Mouse (Mus musculus) hindbrain, embryonic 16.5 days (tissue): ENCODE measurements around the gene B4galt2. TPM values are rescaled to one million over a fixed set of nuclear protein-coding genes. Genes with fewer than 3 reads are reported as not detected.
A peak's percentile ranks its signal among the peaks of the same experiment; 100 is the strongest.

Experiments
- ATAC-seq: fragments of 200-750 bp; cut with Nextera tagmentation; 2 replicates; pipeline ENCODE4 v1.8.0; 2017; ENCODE audit warnings: moderate TSS enrichment, moderate library complexity
- H3K27ac ChIP-seq: fragments of 300-500 bp; sonication (generic); 2 replicates; pipeline ENCODE4 v1.5.1; 2014; ENCODE audit warnings: low read depth, mild to moderate bottlenecking, control low read depth, low read length, moderate library complexity
- H3K27me3 ChIP-seq: fragments of 300-500 bp; sonication (generic); replicated peaks from 2 replicates; pipeline ENCODE4 v1.6.1; 2014; ENCODE audit warnings: low read length; ENCODE audit not compliant: control insufficient read depth, insufficient read depth
- H3K36me3 ChIP-seq: fragments of 300-500 bp; sonication (generic); 2 replicates; pipeline ENCODE4 v1.6.1; 2014; ENCODE audit warnings: mild to moderate bottlenecking, low read length, moderate library complexity, mixed read lengths; ENCODE audit not compliant: control insufficient read depth, insufficient read depth
- H3K4me1 ChIP-seq: fragments of 300-500 bp; sonication (generic); 2 replicates; pipeline ENCODE4 v1.6.1; 2014; ENCODE audit warnings: low read depth, low read length; ENCODE audit not compliant: control insufficient read depth, insufficient read depth
- H3K4me2 ChIP-seq: fragments of 300-500 bp; sonication (generic); 2 replicates; pipeline ENCODE4 v1.6.1; 2014; ENCODE audit warnings: mild to moderate bottlenecking, low read length, control low read depth, moderate library complexity
- H3K4me3 ChIP-seq: fragments of 300-500 bp; sonication (generic); 2 replicates; pipeline ENCODE4 v1.5.1; 2014; ENCODE audit warnings: mild to moderate bottlenecking, low read length, control low read depth, moderate library complexity
- H3K9ac ChIP-seq: fragments of 300-500 bp; sonication (generic); 2 replicates; pipeline ENCODE4 v1.6.1; 2014; ENCODE audit warnings: low read depth, mild to moderate bottlenecking, control low read depth, low read length, moderate library complexity
- H3K9me3 ChIP-seq: fragments of 300-500 bp; sonication (generic); 2 replicates; pipeline ENCODE4 v1.6.1; 2014; ENCODE audit warnings: mild to moderate bottlenecking, low read length, moderate library complexity; ENCODE audit not compliant: control insufficient read depth
- WGBS: fragments of 180-500 bp; shearing (Covaris S2); extraction: QIAGEN DNeasy Blood & Tissue Kit; methylation state at CpG from one replicate; pipeline ENCODE4 v1.1.7; 2014; 5-methylcytosine and 5-hydroxymethylcytosine counted together
- polyA plus RNA-seq: library from polyadenylated mRNA; unstranded; fragments of >200 nt; fragmentation: Nextera tagmentation; extraction: Ambion mirVana; gene quantifications from 2 replicates; pipeline ENCODE4 v1.2.1, GENCODE M21; 2015

B4galt2 gene
- polyA plus RNA-seq, 1 experiment from 2014 or later = 64.4 TPM

DNA sequence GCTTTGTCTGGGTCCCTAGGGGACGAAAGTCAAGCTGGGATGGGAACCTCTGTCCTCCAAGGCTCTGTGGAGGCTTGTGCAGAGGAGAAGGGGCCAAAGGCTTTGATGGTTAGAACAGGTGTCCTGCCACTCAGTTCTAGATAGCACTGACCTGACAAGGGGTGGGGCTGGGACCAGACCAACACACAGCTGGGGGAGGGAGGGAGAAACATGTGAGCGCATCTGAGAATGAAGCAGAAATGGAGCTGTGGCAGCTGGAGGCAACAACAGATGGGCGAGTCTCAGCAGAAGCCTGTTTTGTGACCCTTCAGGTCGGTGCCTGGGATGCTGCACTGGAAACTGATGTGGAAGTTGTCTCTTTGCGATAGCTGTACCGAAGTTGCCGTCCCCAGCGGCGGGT is 14.0 kb downstream of the B4galt2 start:
- Histone ChIP-seq H3K9ac (no peak overlapping the region), H3K9me3 (no peaks in the 10 kb centered on the region), H3K36me3 (peaks cover 7% of the 10 kb centered on the region), H3K4me2 (no peak overlapping the region), H3K4me3 (no peak overlapping the region), H3K27me3 (no peaks in the 10 kb centered on the region), H3K27ac (no peak overlapping the region), H3K4me1 (peaks cover 11% of the 10 kb centered on the region; the same call in 1 of the 2 replicates)
- 60% methylated on average over 9 of the region's 9 CpGs for WGBS
- ATAC-seq = peak; percentile 1; the same call in 1 of the 2 replicates

DNA sequence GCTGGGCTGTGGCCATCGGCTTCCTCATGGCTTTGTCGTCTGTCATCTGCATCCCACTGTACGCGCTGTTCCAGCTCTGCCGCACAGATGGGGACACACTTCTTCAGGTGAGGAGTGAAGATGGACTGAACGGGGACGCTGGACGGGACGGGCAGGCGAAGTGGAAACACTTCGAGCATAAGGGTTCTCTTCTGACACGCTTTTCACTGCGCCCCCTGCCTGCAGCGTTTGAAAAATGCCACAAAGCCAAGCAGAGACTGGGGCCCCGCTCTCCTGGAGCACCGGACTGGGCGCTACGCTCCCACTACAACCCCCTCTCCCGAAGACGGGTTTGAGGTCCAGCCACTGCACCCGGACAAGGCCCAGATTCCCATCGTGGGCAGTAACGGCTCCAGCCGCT is 15.5 kb downstream of the B4galt2 start:
- no peak overlapping the region for H3K4me3 ChIP-seq
- no peak for ATAC-seq
- peak overlapping the region; percentile 32; the same call in 1 of the 2 replicates for H3K9ac ChIP-seq
- H3K27ac ChIP-seq = no peak overlapping the region
- H3K27me3 ChIP-seq = no peaks in the 10 kb centered on the region
- H3K4me1 ChIP-seq = peaks cover 11% of the 10 kb centered on the region; the same call in 1 of the 2 replicates
- H3K9me3 ChIP-seq = no peaks in the 10 kb centered on the region
- H3K4me2 ChIP-seq = 0 out of 2 replicates have a peak overlapping the region, but pooled peaks have one; percentile 11
- H3K36me3 ChIP-seq = peaks cover 3% of the 10 kb centered on the region; the same call in 1 of the 2 replicates
- 16% methylated on average over 24 of the region's 24 CpGs for WGBS

DNA sequence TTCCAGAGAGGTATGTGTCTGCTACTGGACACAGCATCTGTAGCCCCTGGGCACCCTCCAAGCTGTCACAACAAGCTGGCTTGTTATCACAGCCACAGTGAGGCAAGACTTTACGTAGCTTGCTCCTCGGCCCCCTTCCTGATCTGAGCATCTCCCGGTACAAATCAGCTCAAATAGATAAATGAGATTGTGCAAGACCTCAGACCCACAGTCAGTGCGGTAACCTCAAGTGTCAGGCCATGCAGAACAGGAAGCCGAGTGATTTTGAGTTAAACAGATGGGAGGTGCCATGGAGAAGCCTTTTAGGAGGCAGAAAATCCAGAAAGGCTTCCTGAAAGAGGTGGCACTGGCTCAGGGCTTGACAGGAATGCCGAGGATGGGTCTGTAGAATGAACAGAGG is 16.3 kb downstream of the B4galt2 start:
- no peaks in the 10 kb centered on the region for H3K9me3 ChIP-seq
- WGBS = 73% methylated on average over 6 of the region's 6 CpGs
- no peak for ATAC-seq
- H3K36me3 ChIP-seq = peaks cover 3% of the 10 kb centered on the region; the same call in 1 of the 2 replicates
- H3K4me2 ChIP-seq = no peak overlapping the region
- H3K27me3 ChIP-seq = no peaks in the 10 kb centered on the region
- no peak overlapping the region for H3K4me3 ChIP-seq
- no peak overlapping the region for H3K9ac ChIP-seq
- no peak overlapping the region for H3K27ac ChIP-seq
- H3K4me1 ChIP-seq = peaks cover 11% of the 10 kb centered on the region; the same call in 1 of the 2 replicates

DNA sequence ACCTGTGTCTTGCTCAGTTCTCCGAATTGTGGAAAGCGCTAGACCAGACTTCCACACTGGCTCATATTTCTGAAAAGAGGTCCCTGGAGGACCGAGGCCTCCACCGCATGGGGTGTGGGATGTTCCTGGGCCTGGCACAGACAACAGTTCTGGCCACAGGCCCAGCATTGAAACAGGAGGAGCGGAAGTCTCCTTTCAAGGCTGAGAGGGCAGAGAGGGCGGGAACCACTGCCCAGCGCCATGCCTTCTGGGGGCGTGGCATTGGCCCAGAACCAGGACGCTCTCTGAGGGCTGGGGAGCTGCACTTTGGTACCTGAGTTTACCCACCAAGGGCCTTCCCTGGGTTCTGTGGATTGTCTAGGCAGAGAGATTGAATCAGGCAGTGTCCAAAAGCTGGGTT is 17.2 kb downstream of the B4galt2 start:
- peaks cover 11% of the 10 kb centered on the region; the same call in 1 of the 2 replicates for H3K4me1 ChIP-seq
- no peaks in the 10 kb centered on the region for H3K36me3 ChIP-seq
- H3K9me3 ChIP-seq = no peaks in the 10 kb centered on the region
- no peaks in the 10 kb centered on the region for H3K27me3 ChIP-seq
- H3K9ac ChIP-seq = no peak overlapping the region
- H3K4me2 ChIP-seq = no peak overlapping the region
- ATAC-seq = peak; percentile 38; the same call in 1 of the 2 replicates
- H3K27ac ChIP-seq = peak overlapping the region; percentile 7; the same call in 1 of the 2 replicates
- H3K4me3 ChIP-seq = no peak overlapping the region
- 52% methylated on average over 9 of the region's 9 CpGs for WGBS

DNA sequence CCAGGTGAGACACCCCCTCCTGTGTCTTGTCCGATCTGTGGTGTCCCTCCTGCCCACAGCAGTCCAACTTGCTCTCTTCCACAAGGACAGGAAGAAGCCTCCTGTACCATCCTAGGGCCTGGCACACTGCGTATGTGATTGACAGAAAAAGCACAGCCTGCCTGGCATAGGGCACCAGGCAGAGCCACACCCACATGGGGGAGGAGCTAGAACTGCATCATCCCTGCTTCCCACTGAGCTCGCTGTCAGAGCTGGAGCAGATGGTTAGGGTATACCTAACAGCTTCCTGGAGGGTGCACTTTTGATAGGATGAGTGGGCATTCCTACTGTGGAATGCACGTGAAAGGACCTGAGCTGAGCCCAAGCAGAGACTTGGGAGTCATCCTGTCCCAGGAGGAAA is 20.5 kb downstream of the B4galt2 start:
- no peak overlapping the region for H3K27ac ChIP-seq
- no peak overlapping the region for H3K4me3 ChIP-seq
- H3K4me2 ChIP-seq = no peak overlapping the region
- H3K36me3 ChIP-seq = no peaks in the 10 kb centered on the region
- H3K4me1 ChIP-seq = peaks cover 8% of the 10 kb centered on the region; the same call in 1 of the 2 replicates
- H3K9me3 ChIP-seq = no peaks in the 10 kb centered on the region
- 21% methylated on average over 4 of the region's 4 CpGs for WGBS
- H3K9ac ChIP-seq = no peak overlapping the region; the same call in 1 of the 2 replicates
- ATAC-seq = peak; percentile 67
- no peaks in the 10 kb centered on the region for H3K27me3 ChIP-seq

DNA sequence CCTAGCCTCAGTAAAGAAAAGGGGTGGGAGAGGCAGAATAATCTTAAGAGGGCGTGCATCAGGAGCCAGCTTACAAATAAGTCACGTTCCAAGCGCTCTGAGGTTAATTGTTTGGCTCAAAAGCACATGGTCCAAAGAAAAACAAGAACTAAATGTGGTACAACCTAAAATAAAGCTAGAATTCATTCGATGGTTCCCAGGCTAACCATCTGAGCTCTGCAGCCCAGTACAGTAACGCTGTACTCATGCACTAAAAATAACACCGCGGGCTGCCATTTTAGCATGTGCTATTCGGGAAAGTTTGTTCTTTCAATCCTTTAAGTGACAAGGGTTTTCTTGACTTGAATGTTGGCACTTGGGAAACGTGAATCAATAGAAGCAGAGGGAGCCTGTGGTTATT is 22.7 kb downstream of the B4galt2 start:
- H3K27me3 ChIP-seq = no peaks in the 10 kb centered on the region
- no peak overlapping the region for H3K9ac ChIP-seq
- no peak for ATAC-seq
- H3K4me2 ChIP-seq = no peak overlapping the region
- WGBS = 73% methylated on average over 9 of the region's 9 CpGs
- no peaks in the 10 kb centered on the region for H3K36me3 ChIP-seq
- H3K9me3 ChIP-seq = no peaks in the 10 kb centered on the region
- H3K27ac ChIP-seq = no peak overlapping the region
- no peaks in the 10 kb centered on the region; the same call in 1 of the 2 replicates for H3K4me1 ChIP-seq
- no peak overlapping the region for H3K4me3 ChIP-seq

GRCm38 (mm10) chr4:117858794-117859193 is 24.5 kb downstream of the B4galt2 start:
- no peaks in the 10 kb centered on the region for H3K9me3 ChIP-seq
- no peaks in the 10 kb centered on the region; the same call in 1 of the 2 replicates for H3K4me1 ChIP-seq
- no peak for ATAC-seq
- WGBS = 52% methylated on average over 3 of the region's 3 CpGs
- H3K27me3 ChIP-seq = no peaks in the 10 kb centered on the region
- H3K9ac ChIP-seq = no peak overlapping the region
- no peak overlapping the region for H3K4me3 ChIP-seq
- no peaks in the 10 kb centered on the region for H3K36me3 ChIP-seq
- no peak overlapping the region for H3K4me2 ChIP-seq
- no peak overlapping the region for H3K27ac ChIP-seq

DNA sequence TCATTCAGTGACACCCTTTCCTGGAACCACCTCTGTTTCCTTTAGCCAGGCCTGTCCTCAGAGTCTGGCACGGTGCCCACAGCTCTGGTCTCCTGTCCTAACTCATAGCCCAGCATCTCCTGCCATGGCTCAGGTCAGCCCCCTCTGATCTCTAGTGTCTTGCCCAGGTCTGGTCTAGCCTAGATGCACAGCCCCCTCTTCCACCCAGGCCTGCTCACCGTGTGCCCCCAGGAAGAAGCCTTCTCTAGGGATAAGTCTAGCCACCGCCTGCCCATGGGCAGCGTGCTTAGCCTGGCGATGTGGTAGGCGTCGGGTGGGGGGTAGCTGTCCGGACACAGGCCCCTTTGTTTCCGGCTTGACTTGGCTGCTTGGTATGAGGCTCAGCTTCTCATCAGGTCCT is 28.1 kb downstream of the B4galt2 start:
- Histone ChIP-seq H3K36me3 (no peaks in the 10 kb centered on the region), H3K27me3 (no peaks in the 10 kb centered on the region), H3K9me3 (no peaks in the 10 kb centered on the region), H3K4me3 (no peak overlapping the region), H3K4me2 (no peak overlapping the region), H3K27ac (peak overlapping the region; percentile 70), H3K9ac (no peak overlapping the region; the same call in 1 of the 2 replicates), H3K4me1 (peaks cover 6% of the 10 kb centered on the region)
- peak; percentile 76 for ATAC-seq
- WGBS = 55% methylated on average over 9 of the region's 9 CpGs

GRCm38 (mm10) chr4:117852152-117852868 is 31.0 kb downstream of the B4galt2 start:
- no peak overlapping the region for H3K4me2 ChIP-seq
- no peak overlapping the region for H3K9ac ChIP-seq
- WGBS = 85% methylated on average over 10 of the region's 10 CpGs
- no peak overlapping the region; the same call in 1 of the 2 replicates for H3K27ac ChIP-seq
- ATAC-seq = no peak
- H3K4me3 ChIP-seq = no peak overlapping the region
- H3K27me3 ChIP-seq = no peaks in the 10 kb centered on the region
- H3K9me3 ChIP-seq = no peaks in the 10 kb centered on the region
- no peaks in the 10 kb centered on the region for H3K36me3 ChIP-seq
- peaks cover 18% of the 10 kb centered on the region for H3K4me1 ChIP-seq
